Mouse (Mus musculus): ENCODE data around the gene Man2a1. TPM values are rescaled to one million over a fixed set of nuclear protein-coding genes. Genes with fewer than 3 reads are reported as not detected.

The Man2a1 gene
- total RNA-seq (2023): 10 to 100 TPM; 43.1 to 45.4 TPM

GRCm38 (mm10) chr17:64600372-64601090 is at the start of gene Man2a1:
Gene Man2a1, plus strand, starts transcription at chr17:64600736.

Other genes starting within 250 kb of the Man2a1 start
- gene 4930583I09Rik, start 235.3 kb downstream of the Man2a1 start, total RNA-seq (2023): not detected